Mouse (Mus musculus) fibroblast of lung, adult 2 months (primary cell): Measurements from ENCODE around the gene Serpini2.
"Not testable (repeated sequence)": the region's sequence is repeated elsewhere in the genome, so short reads cannot be mapped to it uniquely, and the experiment has no call there.

Source experiments
- DNase-seq: peaks from one replicate; pipeline ENCODE4 v3.0.0-alpha.2; 2011; ENCODE audit warnings: low read depth

Serpini2 gene

DNA sequence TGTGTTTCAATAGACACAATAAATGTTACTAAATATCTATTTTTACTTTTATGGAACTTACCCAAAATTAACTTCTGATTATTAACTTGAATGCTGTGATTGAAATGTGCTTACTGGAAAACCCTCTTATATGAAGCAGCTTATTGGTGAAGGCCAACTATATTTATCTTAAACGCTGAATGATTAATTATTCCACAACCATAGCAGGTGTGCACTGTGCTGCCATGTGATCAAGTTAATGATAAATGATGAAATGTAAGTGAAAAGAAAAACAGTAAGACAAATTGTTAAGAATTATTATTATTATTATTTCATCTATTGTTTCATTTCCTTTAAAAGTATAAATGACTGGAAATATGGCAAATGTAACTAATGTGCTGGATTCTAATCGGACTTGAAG, at the start of gene Serpini2:
Gene Serpini2, minus strand, starts transcription at position 101 of the 400 bp plus-strand sequence.
- DNase-seq = no peak

DNA sequence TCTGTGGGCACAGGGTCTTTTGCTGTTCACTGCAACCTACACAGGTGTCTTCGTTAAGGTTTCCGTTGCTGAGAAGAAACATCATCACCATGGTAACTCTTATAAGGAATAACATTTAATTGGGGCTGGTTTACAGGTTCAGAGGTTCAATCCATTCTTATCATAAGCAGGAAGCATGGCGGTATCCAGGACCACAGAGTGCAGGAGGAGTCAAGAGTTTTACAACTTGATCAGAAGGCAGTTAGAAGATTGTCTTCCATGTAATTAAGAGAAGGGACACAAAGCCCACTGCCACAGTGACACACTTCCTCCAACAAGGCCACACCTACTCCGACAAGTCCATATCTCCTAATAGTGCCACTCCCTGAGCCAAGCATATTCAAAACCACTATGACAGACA, 39.0 kb upstream of the Serpini2 start:
- DNase-seq = no peak

DNA sequence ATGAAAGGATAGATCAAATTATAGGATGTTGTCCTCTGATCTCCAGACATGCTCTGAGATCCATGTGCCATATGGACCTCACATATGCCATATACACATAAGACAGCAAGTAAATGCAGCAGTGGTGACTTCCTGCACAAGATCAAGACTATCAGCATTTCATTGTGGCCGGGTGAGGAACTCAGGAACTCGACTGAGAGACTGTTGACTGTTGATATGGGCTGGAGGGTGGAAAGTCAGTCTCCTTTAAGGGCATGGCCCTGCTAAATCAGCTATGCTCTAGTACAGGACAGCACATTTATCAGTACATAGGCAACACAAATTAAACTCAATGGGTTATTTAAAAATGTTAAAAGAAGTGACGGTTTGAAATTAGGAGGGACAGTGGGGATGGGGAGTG, 38.4 kb upstream of the Serpini2 start:
- DNase-seq = no peak

- DNase-seq = no peak
These were observed 35.7 kb upstream of the Serpini2 start for GRCm38 (mm10) chr3:75305584-75305983.

GRCm38 (mm10) chr3:75304621-75305020, 34.7 kb upstream of the Serpini2 start:
- no peak for DNase-seq

DNA sequence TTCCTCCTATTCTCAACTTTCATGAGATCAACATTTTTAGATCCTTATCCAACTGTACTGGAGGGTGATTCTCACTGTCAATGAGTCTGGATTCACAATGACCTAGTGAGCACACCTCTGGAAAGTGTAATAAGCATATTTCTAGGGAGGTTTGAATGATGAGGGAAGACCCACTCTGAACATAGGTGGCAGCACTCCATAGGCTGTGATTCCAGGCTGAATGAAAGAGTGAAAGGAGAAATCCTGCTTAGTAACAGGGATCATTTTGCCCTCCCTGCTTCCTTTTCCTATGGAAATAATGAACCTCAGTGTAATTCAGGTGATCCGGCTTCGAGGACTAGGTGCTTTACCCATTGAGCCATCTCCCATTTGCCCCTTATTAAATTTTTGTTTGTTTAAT, 31.2 kb upstream of the Serpini2 start:
- DNase-seq = no peak

DNA sequence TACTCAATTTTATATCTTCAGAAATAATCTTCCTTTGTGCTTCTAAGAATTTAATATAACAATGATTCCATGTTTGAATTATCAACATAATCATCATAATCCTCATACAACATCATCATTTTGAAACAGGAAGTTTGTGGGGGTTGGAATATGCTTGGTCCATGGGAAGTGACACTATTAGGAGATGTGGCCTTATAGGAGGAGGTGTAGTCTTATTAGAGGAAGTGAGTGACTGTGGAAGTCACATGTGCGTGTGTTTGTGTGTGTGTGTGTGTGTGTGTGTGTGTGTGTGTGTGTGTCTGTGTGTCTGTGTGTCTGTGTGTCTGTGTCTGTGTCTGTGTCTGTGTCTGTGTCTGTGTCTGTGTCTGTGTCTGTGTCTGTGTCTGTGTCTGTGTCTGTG, 29.6 kb upstream of the Serpini2 start:
- DNase-seq = not testable (repeated sequence)

- DNase-seq = no peak
These were observed 27.9 kb upstream of the Serpini2 start for GRCm38 (mm10) chr3:75297758-75298111.

DNA sequence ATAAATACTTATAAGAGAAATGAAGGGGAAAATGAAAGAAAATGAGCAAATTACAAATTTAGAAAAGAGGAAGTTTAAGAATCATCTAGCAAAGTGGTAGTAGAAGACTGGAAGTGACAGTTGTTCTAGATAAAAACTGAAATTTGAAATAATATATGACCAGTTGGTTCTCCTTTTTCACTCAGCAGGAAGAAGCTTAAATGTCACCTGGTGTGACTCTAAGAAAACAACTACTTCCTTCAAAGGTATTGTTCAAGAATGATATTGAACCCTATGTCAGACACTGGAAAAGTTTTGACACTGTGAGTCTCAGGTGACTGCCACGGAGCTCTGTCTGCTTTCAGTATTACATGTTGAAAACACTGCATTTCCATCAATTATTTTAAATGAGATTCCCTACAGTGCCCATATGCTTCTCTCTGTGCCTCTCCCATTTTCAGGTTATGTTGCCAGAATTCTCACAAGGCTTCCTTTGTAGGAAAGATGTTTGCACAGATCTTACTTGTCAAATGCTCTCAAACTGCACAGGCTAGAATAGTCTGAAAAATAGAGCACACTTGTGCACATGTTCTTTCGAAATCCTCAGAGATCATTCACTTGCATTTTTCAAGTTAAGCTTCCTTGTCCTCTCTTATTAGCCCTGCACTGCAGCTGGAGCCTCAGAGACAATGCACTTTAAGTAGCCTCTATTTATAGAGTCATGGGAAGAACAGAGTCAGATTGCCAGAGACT, 27.3 kb upstream of the Serpini2 start:
- no peak for DNase-seq

DNA sequence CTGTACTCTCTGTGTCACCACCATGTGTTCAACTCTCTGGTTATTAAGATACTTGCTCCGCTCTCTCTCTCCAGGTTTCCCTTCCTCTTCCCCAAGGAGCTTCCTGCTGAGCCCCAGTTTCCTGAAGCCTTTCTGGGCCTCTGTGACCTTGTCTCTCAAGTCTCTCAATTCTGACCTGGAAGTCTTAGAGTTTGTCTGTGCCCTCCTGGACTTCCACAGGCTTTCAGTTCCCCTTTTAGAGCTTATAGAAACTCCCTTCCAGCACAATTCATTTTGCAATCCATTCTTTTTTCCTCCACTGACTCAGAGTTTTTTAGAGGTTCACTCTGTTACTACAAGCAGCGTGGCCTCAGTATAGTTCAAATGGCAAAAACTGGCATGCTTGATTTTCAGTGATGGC, 23.4 kb upstream of the Serpini2 start:
- DNase-seq = no peak

DNA sequence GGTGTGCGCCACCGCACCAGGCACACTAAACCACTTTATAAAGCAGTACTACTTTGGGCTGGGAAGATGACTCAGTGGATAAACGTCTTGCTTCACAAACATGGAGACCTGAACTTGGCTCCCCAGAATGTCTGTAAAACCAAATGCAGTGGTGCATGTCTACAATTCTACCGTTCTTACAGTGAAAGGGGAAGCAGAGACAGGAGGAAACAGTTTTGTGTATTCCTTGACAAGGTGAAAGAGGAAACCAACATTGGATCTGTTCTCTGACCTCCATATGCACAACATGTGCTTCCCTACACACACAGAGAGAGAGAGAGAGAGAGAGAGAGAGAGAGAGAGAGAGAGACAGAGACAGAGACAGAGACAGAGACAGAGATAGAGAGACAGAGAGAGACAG, 7.6 kb upstream of the Serpini2 start:
- no peak for DNase-seq

DNA sequence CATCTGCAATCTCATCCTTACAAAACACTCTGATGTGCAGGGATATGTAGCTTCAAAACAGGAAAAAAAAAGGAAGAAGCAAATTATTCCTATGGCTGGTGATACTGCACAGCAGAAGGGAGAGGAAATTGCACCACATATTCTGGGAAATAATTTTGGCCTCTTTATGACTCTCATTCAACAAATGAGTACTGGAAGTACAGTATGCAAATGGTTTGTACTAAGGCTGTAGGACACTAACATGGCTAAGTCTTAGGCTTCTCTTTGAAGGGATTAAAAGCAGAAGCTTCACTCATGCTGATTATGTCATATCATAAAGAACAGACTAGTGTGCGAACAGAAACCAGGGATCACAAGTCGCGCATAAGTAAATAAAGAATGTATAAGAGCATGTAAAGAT, 6.6 kb upstream of the Serpini2 start:
- DNase-seq = no peak

- DNase-seq = no peak
These were observed 5.2 kb upstream of the Serpini2 start for GRCm38 (mm10) chr3:75275127-75275526.

DNA sequence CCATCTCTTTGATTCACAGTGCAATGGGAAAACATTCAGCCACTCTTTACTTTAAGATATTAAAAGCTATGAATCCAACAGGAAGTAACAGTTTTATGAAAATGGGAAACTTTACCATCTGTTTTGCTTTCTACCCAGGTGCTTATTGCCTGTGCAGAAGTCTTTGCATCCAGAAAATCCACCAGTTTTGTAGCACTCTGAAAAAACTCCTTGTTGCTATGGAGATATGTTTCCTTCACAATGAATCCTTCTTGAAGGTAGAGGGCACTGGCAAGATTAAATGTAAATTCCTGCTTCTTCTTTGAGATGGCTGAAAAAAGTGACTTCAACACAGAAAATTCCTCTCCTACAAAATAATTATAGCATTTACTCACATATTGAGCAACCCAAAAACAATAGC, 10.5 kb downstream of the Serpini2 start:
- DNase-seq = no peak

DNA sequence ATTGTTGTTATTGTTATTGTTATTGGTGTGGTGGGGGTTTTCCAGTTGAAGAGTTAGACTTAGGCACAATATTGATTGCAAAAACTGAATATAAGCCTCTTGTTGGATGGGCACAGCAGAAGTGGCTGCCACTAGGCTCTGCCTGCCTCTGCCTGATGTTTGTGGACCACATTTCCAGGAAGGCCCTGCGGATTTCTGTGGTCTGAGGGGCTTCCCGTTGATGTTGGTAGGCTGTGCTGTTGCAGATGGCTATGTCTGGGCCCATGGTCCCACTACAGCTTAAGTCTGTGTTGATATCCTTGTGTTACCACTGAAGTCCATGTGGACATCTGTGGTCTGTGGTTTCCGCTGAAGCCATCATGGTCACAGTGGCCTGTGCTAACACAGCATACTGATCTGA, 50.2 kb downstream of the Serpini2 start:
- DNase-seq = no peak

DNA sequence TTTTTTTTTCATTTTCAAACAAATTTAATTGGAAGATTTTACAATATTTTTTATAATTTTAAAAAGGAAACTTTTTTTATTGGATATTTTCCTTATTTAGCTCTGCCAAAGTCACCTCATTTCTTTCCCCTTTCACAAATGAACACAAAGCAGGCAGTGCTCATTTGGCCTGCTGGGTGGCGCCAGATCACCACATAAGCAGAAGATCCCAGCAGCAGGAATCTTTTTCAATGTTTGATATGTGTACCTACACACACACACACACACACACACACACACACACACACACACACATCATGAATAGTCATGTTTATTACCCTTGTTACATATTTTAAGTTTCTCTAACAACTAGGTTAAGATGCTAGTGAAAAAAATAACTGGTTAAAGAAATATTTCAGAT, 50.7 kb downstream of the Serpini2 start:
- no peak for DNase-seq

GRCm38 (mm10) chr3:75202808-75203503, 66.9 kb downstream of the Serpini2 start:
- DNase-seq = no peak
